Mouse (Mus musculus) brown adipose tissue, adult 24 weeks (tissue): ENCODE measurements around the gene Mgat5. TPM values are rescaled to one million over a fixed set of nuclear protein-coding genes. Genes with fewer than 3 reads are reported as not detected.

Experiments
- H3K27ac ChIP-seq: fragments of 200-500 bp; replicated peaks from 2 replicates; pipeline ENCODE4 v1.5.1; 2012; ENCODE audit warnings: low read depth, mild to moderate bottlenecking, low read length
- H3K4me1 ChIP-seq: fragments of 200-500 bp; 2 replicates; pipeline ENCODE4 v1.6.1; 2012; ENCODE audit warnings: low read length, mixed read lengths; ENCODE audit not compliant: control insufficient read depth, insufficient read depth, insufficient read length
- H3K4me3 ChIP-seq: fragments of 200-500 bp; 2 replicates; pipeline ENCODE4 v1.5.1; 2012; ENCODE audit warnings: low read depth, mild to moderate bottlenecking, low read length, moderate library complexity; ENCODE audit not compliant: insufficient read depth
- polyA plus RNA-seq: library from polyadenylated mRNA; stranded (reverse); fragments of >200 nt; gene quantifications from 2 replicates; pipeline ENCODE4 v1.2.4, GENCODE M21; 2012; ENCODE audit not compliant: missing spikeins, insufficient read depth, insufficient read length

The Mgat5 gene
- polyA plus RNA-seq, 1 experiment: 2.7 TPM

- Histone ChIP-seq H3K4me1 (peaks cover 2% of the 10 kb centered on the region; the same call in 1 of the 2 replicates), H3K27ac (no peak overlapping the region), H3K4me3 (no peak overlapping the region)
These were observed 57.5 kb downstream of the Mgat5 start for GRCm38 (mm10) chr1:127262170-127262837.

- peaks cover 13% of the 10 kb centered on the region for H3K4me1 ChIP-seq
- no peak overlapping the region for H3K27ac ChIP-seq
- H3K4me3 ChIP-seq: no peak overlapping the region
These were observed 63.2 kb downstream of the Mgat5 start for GRCm38 (mm10) chr1:127267985-127268384.

- H3K4me1 ChIP-seq: peaks cover 18% of the 10 kb centered on the region
- no peak overlapping the region for H3K27ac ChIP-seq
- no peak overlapping the region for H3K4me3 ChIP-seq
These were observed 64.5 kb downstream of the Mgat5 start for GRCm38 (mm10) chr1:127269343-127269742.

- Histone ChIP-seq H3K4me1 (peaks cover 18% of the 10 kb centered on the region), H3K27ac (peak overlapping the region; percentile 7; the same call in 1 of the 2 replicates)
These were observed 65.6 kb downstream of the Mgat5 start for GRCm38 (mm10) chr1:127270273-127271020.

GRCm38 (mm10) chr1:127271156-127271555, 66.3 kb downstream of the Mgat5 start:
- no peak overlapping the region for H3K27ac ChIP-seq
- no peak overlapping the region for H3K4me3 ChIP-seq
- peaks cover 16% of the 10 kb centered on the region for H3K4me1 ChIP-seq

More at GRCm38 (mm10) chr1:127270273-127271020, 65.6 kb downstream of the Mgat5 start:
- no peak overlapping the region for H3K4me3 ChIP-seq

- Histone ChIP-seq H3K27ac (0 out of 2 replicates have a peak overlapping the region, but pooled peaks have one; percentile 32), H3K4me1 (peaks cover 16% of the 10 kb centered on the region), H3K4me3 (no peak overlapping the region)
These were observed 68.5 kb downstream of the Mgat5 start for GRCm38 (mm10) chr1:127273363-127273762.

- Histone ChIP-seq H3K27ac (no peak overlapping the region), H3K4me1 (peaks cover 10% of the 10 kb centered on the region), H3K4me3 (no peak overlapping the region)
These were observed 70.9 kb downstream of the Mgat5 start for GRCm38 (mm10) chr1:127275572-127276324.

- H3K4me1 ChIP-seq: peaks cover 5% of the 10 kb centered on the region; the same call in 1 of the 2 replicates
- no peak overlapping the region for H3K27ac ChIP-seq
These were observed 73.3 kb downstream of the Mgat5 start for GRCm38 (mm10) chr1:127278067-127278466.

GRCm38 (mm10) chr1:127280256-127280655, 75.4 kb downstream of the Mgat5 start:
- H3K27ac ChIP-seq: no peak overlapping the region

More at GRCm38 (mm10) chr1:127278067-127278466, 73.3 kb downstream of the Mgat5 start:
- H3K4me3 ChIP-seq: no peak overlapping the region

GRCm38 (mm10) chr1:127284975-127285374, 80.2 kb downstream of the Mgat5 start:
- Histone ChIP-seq H3K27ac (no peak overlapping the region), H3K4me3 (no peak overlapping the region), H3K4me1 (no peaks in the 10 kb centered on the region)

More at GRCm38 (mm10) chr1:127280256-127280655, 75.4 kb downstream of the Mgat5 start:
- Histone ChIP-seq H3K4me3 (no peak overlapping the region), H3K4me1 (no peaks in the 10 kb centered on the region)

GRCm38 (mm10) chr1:127287505-127287904, 82.7 kb downstream of the Mgat5 start:
- H3K4me3 ChIP-seq: no peak overlapping the region
- H3K27ac ChIP-seq: no peak overlapping the region
- H3K4me1 ChIP-seq: no peaks in the 10 kb centered on the region

- Histone ChIP-seq H3K27ac (no peak overlapping the region), H3K4me1 (peaks cover 4% of the 10 kb centered on the region; the same call in 1 of the 2 replicates), H3K4me3 (no peak overlapping the region)
These were observed 86.1 kb downstream of the Mgat5 start for GRCm38 (mm10) chr1:127290879-127291278.

GRCm38 (mm10) chr1:127291721-127292120, 86.9 kb downstream of the Mgat5 start:
- Histone ChIP-seq H3K27ac (no peak overlapping the region), H3K4me3 (no peak overlapping the region), H3K4me1 (peaks cover 4% of the 10 kb centered on the region; the same call in 1 of the 2 replicates)

- Histone ChIP-seq H3K4me3 (no peak overlapping the region), H3K27ac (no peak overlapping the region), H3K4me1 (peaks cover 4% of the 10 kb centered on the region; the same call in 1 of the 2 replicates)
These were observed 88.5 kb downstream of the Mgat5 start for GRCm38 (mm10) chr1:127293286-127293685.

GRCm38 (mm10) chr1:127296815-127297214, 92.0 kb downstream of the Mgat5 start:
- Histone ChIP-seq H3K4me3 (no peak overlapping the region), H3K4me1 (peaks cover 4% of the 10 kb centered on the region; the same call in 1 of the 2 replicates), H3K27ac (no peak overlapping the region)
